Comparison of ENCODE assay signal across 8 mouse cellular contexts in the genomic region with DNA sequence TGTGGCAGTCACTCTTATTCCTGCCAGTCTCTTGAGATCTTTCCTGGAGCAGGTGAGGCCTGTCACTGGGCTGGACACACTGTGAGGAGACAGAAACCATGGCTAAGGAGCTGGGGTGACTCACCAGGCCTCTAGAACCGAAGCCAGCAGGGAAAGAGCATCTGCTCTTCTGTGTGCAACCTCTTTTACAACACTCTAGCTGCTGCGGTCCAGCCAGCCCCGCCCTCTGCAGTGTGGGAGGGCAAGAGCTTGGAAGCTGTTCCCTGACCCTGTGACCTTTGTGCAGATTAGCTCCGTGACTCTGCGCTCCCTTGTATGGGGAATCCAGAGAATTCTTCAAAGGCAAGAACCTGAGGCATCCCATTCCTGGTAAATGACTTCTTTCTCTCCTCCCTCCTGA.
A peak's percentile ranks its signal among the peaks of the same experiment; 100 is the strongest.
DNase-seq lines count a peak whose midpoint lies in the region; ATAC-seq and TF ChIP-seq lines count a peak whose summit lies in the region.

No protein-coding gene starts in this region.

- H3K9me3 ChIP-seq in kidney, postnatal 0 days (replicated peaks; ENCODE audit: low read length): no peaks in the 10 kb centered on the region
- H3K9me3 ChIP-seq in embryonic facial prominence, embryonic 13.5 days: no peaks in the 10 kb centered on the region

- H3K4me2 ChIP-seq in kidney, postnatal 0 days (ENCODE audit: low read length): no peak overlapping the region
- no peak overlapping the region for H3K4me2 ChIP-seq in embryonic facial prominence, embryonic 13.5 days

- 0 out of 2 replicates have a peak overlapping the region, but pooled peaks have one; percentile 13 for H3K9ac ChIP-seq in kidney, postnatal 0 days (ENCODE audit: low read depth, low read length)
- 0 out of 2 replicates have a peak overlapping the region, but pooled peaks have one; percentile 7 for H3K9ac ChIP-seq in embryonic facial prominence, embryonic 13.5 days

- no peak for ATAC-seq in kidney, postnatal 0 days (replicated peaks; ENCODE audit: low FRiP score, low read depth)
- no peak for ATAC-seq in embryonic facial prominence, embryonic 13.5 days (ENCODE audit: insufficient number of reproducible peaks, insufficient read depth, low FRiP score, low TSS enrichment, low read depth)

- no peak overlapping the region for H3K4me3 ChIP-seq in kidney, postnatal 0 days (replicated peaks; ENCODE audit: low read depth, low read length)
- no peak overlapping the region for H3K4me3 ChIP-seq in embryonic facial prominence, embryonic 13.5 days

- H3K27me3 ChIP-seq in kidney, postnatal 0 days (ENCODE audit: insufficient read depth, low read length): no peaks in the 10 kb centered on the region
- H3K27me3 ChIP-seq in embryonic facial prominence, embryonic 13.5 days: no peaks in the 10 kb centered on the region

- H3K4me1 ChIP-seq in kidney, postnatal 0 days (replicated peaks; ENCODE audit: insufficient read depth, low read length): peaks cover 19% of the 10 kb centered on the region
- H3K4me1 ChIP-seq in embryonic facial prominence, embryonic 13.5 days: peaks cover 15% of the 10 kb centered on the region; the same call in 1 of the 2 replicates

- 18% methylated on average over 5 of the region's 5 CpGs for WGBS in kidney, postnatal 0 days
- WGBS in embryonic facial prominence, embryonic 13.5 days: 15% methylated on average over 5 of the region's 5 CpGs
- WGBS in large intestine, adult 2 months: 11% methylated on average over 5 of the region's 5 CpGs

- no peak for TF ChIP-seq CTCF in kidney, postnatal 0 days (IDR thresholded peaks at IDR 0.05; ENCODE audit: low read depth)

- no peaks in the 10 kb centered on the region for H3K36me3 ChIP-seq in kidney, postnatal 0 days (ENCODE audit: insufficient read depth, low read length)
- no peaks in the 10 kb centered on the region for H3K36me3 ChIP-seq in embryonic facial prominence, embryonic 13.5 days

- peak; percentile 61 for DNase-seq in kidney, postnatal 0 days (ENCODE audit: low spot score)
- no peak for DNase-seq in kidney, adult 11 months
- peak; percentile 54 for DNase-seq in Muller cell, postnatal 12 days (ENCODE audit: inconsistent ontology term)
- peak; percentile 50 for DNase-seq in large intestine, adult 2 months (ENCODE audit: low read depth, low spot score)
- DNase-seq in thymus, adult 18-20 months: no peak
- no peak for DNase-seq in cerebellum, postnatal 36 days
- DNase-seq in spleen, postnatal 14 days (ENCODE audit: low spot score in 2 of 2): no peak

- no peak overlapping the region for H3K27ac ChIP-seq in kidney, postnatal 0 days
- no peak overlapping the region for H3K27ac ChIP-seq in embryonic facial prominence, embryonic 13.5 days

Comparison
In these comparisons a context has a peak if more than half of its experiments do, and no peak if none do; other contexts are left out.
1. DNase-seq: peak in kidney, postnatal 0 days (single experiment), Muller cell, postnatal 12 days (single experiment) and large intestine, adult 2 months (single experiment); none in kidney, adult 11 months (single experiment), thymus, adult 18-20 months (0 of 2), cerebellum, postnatal 36 days (0 of 2) and spleen, postnatal 14 days (0 of 2).